Mouse (Mus musculus): ENCODE measurements around the gene Cntn5.

Cntn5 gene

DNA sequence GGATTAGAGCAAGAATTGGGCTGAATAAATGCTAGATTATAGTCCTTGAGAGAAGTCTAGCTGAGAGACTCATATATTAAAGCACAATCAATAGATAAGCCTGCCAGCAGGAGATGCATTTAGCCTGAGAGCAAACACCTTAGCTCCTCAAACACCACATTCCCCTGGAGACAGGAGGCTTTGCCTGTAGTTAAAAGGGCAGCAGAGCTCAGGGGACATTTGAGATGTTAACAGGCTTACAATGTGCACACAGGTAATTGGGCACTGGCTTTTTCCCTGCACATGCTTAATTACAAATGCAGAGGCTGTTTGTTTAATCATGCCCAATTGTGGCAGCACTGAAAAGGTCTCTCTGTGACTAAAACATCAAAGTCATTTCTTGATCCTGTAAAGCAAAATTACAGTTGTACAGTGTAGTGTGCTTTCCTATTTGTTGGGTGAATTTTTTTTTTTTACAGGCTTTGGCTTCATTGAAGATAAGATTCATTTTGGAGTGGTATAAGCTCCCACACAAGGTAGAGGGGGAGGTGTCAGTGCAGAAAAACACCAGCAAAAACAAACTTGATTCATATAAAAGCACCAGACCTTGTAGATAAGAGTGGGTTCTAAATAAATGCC lies 457.2 kb downstream of the Cntn5 start:
- DNase-seq (ENCODE audit: low spot score), result no peak

DNA sequence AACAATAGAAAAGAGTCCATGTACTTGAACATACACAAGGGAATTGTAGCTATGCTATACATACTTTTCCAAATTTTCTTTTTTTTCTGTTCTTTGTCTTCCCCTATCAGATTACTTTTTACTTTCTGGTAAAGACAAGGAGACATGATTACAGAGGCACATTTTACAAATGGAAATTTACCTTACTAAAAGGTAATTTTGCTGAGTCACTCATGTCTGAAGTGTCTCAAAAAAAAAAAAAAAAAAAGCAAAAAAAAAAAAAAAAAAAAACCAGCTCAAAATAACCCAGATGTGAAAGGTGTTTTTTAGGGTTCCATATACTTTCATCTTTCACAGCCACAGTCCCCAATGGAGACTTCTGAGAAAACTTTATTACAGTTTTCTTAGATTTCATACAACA lies 492.5 kb downstream of the Cntn5 start:
- DNase-seq (ENCODE audit: low spot score), result no peak

DNA sequence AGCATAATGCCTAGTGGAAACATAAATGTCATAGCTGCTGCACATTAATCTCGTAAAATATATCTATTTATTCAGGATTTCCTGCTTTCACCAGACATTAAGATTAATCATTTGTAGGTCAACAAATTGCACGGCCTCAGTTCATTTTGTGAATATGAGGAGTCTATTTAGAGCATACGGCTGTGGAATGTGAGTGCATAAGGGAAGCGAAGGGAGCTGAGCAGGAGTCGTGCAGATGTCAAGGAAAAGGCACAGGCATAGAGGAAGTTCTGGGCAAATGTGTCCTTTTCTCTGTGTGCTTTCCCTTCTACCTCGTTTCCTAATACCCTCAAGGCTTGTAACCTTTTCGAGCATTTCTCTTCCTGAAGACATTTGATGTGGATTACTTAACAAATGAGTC lies 504.5 kb downstream of the Cntn5 start:
- DNase-seq (ENCODE audit: low spot score), result no peak

DNA sequence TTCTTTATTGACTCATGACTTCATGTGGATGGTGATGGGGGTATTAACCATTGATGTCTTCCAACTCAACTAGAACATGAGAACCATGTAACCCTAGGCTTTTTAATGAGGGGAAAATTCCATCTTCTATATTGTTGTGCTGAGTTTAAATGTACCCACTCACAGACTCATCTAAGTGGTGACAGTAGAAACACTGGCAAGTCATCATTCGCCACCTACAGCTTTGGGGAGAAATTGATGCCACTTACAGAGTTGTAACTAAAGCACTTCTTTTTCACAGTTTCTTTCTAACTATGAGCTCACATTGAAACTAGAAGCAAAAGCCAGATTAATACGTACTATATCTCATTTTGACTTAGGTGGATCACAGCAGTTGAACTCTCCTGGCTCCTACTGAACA lies 514.7 kb downstream of the Cntn5 start:
- DNase-seq (ENCODE audit: low spot score), result no peak

DNA sequence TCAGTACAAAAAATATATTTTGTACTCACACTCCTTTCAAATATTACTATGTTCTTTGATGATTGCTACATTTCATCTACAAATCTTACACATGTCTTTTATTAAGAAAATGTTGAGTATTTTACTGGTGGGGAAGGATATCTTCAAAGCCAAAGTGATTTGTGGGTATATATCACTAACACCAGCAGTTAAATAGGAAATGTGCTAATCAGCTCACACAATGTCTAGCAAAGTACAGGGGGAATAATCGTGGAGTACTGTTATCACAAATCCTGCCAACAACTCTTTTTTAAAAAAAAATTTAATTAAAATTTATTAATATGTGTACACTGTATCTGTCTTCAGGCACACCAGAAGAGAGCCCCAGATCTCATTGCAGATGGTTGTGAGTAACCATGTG lies 520.1 kb downstream of the Cntn5 start:
- no peak for DNase-seq (ENCODE audit: low spot score)

DNA sequence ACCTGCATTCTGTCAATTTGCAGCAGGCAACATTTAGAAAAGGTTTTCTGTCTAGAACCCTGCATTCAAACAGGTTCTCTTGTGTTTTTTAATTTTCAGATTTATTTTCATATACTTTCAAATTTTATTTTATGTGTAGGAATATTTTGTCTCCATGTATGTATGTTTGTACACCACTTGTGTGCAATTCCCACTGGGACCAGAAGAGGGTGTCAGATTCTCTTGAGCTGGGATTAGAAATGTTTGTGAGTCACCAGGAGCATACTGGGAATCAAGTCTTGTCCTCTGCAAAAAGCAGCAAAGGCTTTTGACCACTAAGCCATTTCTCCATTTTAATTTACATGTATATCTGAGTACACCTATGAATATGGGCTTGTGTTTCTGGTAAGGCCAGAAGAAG lies 521.4 kb downstream of the Cntn5 start:
- no peak for DNase-seq (ENCODE audit: low spot score)

DNA sequence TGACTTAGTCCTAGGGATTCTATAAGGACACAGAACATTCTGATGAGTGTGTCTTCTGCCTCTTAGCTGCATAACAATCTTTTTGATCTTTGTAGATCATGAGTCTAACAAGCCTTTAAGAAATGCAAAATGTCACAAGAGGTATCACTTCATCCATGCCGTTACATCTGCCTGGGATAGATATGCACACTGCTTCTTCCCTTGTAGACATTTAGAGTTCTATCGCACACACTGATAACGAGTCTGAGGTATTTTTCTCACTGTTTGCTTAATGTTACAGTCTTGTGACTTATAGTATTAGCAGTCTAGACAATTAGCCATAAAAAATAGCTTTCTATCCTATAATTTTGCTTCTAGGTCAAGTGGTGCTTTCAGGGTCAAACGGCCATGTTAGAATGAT lies 522.9 kb downstream of the Cntn5 start:
- DNase-seq (ENCODE audit: low spot score), result no peak

DNA sequence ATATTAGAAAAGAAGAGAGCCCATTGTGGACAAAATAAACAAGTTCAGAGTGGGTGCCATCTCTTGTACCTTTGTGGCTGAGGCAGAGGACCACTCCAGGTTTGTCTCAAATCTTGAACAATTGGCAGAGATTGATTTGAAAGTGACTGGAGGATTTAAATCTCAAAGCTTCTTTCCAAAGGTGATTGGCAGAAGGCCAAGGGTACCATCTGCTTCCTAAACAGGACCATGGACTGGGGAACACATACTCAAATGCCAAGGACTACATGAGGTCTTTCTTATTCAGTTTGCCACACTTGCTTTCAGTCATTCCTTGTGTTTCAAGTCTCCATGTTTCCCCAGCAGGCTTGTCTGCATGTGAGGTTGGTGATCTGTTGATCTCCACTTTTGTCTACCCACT lies 528.3 kb downstream of the Cntn5 start:
- DNase-seq (ENCODE audit: low spot score), result no peak

DNA sequence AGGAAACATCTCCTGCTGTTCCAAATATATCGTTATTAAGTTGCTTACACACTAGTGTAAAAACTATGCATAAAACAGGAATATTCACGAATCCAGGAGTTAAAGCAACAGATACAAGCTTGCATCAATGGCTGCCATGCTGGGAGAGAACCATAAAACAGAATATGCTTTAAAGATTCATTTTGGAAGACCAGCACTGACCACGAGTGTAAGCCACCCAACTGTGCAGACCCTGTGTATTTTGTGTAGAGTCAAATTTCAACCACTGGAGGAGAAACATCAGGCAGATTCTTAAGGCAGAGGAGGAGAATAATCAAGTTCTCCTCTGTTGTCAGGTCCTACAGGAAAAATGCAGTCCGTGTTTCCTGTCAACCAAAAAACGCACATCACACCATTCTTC lies 535.6 kb downstream of the Cntn5 start:
- DNase-seq (ENCODE audit: low spot score), result no peak

DNA sequence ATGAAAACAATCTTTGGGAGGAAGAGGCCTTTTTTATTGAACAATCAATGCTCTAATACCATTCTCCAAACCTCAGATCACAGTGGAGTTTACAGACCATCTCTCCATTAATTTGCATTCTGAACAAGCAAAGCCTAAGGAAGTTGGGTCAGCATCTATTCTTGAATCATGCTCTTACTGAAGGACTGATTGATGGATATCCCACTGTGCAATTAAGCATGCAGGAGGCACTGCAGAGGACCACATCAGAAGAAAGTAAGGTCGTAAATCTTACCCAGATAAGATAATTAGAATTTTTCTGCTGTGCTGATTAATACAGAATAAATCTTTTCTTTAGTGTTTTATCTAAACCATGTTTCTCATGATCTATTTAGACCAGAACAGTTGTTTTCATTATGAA lies 536.2 kb downstream of the Cntn5 start:
- no peak for DNase-seq (ENCODE audit: low spot score)

DNA sequence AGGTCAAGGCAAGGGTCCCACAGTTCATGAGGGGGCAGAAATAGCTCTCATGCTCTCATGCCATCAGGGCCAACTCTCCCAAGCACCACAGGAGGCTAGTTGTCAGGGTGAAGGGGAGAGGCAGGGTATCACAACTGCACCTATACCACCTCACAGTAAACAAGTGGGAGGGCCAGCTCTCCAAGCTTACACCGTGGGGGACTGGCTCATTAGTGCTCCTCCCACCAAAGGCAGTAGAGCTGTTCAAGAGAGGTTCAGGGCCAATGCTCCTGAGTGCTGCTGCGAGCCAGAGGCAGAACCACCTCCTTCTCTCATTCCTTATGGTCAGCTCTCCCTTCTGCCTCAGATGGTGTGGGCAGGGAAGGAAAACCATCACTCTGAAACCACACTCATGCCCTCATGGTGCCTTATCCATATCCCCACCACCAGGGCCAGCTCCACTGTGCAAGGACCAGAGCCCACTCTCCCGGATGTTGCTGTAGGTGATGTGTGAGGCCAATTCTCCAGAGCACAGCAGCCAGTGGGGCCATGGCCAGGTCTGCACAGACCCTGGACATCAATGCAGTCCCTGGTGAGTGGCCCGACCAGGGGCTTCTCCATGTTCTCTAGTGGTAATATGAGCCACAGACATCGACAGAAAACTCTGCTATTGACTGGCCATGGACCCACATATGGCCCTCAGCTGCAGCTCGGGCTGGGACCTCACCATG lies 538.2 kb downstream of the Cntn5 start:
- no peak for DNase-seq (ENCODE audit: low spot score)

DNA sequence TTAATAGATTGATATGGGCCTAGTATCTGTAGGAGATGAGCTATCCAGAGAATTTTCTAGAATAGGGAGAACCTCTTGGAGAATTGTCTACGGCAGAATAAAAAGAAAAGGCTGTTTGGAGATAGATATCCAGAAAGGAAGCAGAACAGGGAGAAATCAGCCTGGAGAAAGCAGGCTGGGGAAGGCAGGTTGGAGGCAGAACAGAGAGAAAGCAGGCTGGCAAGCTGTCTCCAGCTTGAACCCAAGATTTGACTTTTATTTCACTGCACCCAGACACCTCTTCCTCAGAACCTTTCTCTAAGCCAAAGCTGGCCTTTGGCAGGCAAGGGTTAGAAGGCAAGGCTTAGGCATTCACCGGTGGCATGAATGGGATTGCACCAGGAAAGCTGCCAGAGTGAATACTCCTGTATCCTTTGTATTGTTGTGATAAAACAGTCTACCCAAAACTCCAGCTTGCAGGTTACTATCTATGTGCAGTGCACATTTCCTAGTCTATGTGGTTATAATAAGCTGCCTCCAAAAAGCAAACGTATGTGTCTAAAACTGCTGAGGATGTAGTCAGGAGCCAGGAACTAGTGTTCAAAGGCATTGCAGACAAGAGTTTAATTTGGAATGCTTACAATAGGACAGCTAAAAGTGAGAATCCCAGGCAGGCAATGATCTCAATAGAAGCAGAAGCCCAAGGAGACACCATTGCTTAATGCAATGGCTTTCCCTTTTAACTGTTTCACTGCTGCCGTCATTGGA lies 553.5 kb downstream of the Cntn5 start:
- no peak for DNase-seq (ENCODE audit: low spot score)

DNA sequence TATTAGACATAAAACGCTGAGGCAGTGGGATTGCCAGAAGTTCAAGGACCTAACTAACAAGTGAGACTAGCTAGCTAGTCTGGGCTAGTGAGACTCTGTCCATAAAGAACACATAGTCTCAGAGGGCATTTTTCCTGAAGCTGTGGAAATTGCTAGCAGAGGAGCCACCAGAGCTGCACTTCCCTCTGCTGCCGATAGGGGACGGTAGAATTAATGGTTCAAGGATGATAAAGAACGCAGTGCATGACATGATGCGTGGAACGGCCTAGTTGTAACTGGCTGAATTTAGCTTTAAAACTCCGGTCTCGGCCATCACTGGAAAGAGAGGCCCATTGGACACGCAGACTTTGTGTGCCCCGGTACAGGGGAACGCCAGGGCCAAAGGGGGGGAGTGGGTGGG lies 555.8 kb downstream of the Cntn5 start:
- DNase-seq (ENCODE audit: low spot score), result no peak

DNA sequence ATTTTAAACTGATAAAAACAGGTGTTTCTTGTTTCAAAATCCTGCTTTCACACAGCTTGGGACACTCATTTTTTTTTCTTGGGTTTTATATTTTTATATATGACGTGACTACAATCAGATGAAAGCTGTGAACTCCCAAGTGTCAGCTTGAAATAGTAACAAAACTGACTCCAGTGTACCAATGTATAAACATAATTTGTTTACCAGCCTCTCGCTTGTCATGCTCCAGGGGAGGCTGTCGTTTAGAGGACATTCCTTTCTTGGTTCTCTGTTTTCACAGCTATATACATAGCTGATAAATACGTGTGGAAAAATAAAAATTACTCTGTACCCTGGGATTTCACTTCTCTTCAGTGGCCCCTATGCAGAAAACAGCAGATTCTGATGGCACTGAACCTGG lies 556.4 kb downstream of the Cntn5 start:
- no peak for DNase-seq (ENCODE audit: low spot score)

DNA sequence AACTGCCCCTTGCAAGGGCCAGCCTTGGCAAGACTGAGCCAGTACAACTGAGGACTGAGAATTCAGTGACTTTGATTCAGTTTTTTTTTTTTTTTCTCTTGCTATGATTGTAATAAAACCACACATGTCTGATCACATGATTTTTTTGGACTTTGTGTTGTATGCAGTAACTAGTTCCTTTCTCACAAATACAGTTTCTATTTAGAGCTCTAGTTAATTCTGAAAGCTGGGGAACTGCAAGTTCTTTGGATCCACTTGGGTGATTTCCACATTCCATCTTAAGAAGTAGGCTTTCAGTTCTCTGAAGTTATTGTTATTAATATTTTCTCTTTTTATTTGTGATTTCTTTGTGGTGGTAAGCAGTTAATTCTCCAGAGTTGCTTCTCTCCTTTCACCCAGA lies 563.8 kb downstream of the Cntn5 start:
- no peak for DNase-seq (ENCODE audit: low spot score)

DNA sequence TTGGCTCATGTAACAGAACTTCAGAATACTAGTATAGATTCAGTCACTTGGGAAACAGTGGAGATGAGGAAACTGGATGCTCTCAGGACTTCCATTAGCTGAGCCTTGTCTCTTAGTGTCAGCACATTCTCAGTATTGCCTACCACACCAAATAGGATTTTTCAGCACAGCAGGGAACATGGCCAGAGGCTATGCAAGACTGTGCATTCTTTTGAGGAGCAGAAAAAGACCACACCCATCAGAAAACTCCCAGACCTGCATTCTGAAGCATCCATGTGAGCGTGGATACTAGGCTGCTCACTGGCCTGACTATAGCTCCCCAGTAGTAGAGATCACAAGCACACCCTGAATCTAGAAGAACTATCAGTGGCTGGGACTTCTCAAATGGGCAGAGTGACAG lies 564.9 kb downstream of the Cntn5 start:
- no peak for DNase-seq (ENCODE audit: low spot score)

DNA sequence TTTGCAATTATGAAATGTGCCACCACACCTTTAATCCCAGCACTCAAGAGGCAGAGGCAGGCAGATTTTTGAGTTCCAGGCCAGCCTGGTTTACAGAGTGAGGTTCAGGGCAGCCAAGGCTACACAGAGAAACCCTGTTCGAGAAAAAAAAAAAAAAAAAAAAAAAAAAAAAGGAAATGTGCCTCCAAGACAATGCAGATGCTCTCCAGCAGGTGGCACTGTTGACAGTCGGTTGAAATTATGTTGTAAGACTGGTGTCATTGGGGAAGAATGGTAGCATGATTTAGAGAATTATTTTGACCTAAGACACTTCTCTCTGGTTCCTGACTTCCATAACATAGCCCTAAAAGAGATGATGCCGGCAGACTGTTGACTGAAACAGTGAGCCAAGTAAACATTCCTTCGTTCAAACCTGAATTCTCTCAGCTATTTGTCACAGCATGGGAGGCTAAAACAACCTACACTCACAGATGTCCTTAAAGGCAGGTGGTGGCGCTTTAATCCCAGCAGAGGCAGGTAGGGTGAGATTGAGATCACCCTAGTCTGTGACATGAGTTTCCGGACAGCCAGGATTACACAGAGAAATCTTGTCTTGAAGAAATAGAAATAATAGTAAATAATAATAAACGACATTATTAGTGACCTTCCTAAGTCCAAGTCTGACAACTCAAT lies 579.7 kb downstream of the Cntn5 start:
- peak; percentile 25 for DNase-seq (ENCODE audit: low spot score)

DNA sequence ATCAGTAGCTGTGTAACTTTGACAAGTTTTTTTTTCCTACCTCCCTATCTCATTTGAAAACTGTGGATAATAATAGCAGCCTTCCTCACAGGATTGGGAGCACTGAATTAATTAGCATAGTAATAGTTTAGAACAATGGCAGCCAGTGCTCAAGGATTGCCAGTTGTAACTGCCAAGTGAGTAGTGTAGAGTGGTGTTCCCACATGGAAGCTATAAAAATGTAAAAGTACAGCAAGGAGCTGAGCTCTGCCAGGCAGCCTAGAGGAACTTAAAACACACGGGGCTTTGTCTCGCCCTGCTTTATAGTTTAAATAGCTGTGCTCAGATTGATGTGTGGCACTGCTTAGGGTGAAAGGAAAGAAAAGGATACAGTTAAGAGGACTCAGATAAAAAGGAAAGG lies 635.2 kb downstream of the Cntn5 start:
- no peak for DNase-seq (ENCODE audit: low spot score)

DNA sequence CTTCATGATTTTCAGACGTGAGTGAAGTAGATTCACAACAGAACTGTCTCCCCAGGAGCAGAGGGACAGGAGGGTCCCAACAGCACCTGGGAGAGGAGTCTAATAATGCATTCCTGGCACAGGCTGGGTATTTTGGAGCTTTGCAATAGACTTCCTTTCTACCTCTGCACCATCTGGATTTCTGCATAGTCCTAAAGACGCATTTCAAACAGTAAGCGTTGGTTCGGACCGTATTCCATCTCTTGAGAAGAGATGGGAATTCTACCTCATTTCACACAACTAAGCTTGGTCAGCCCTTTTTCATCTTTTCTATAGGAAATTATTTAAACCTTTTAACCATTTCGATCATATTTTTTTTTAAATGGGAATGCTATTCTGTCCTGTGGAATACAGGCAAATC lies 635.7 kb downstream of the Cntn5 start:
- no peak for DNase-seq (ENCODE audit: low spot score)

DNA sequence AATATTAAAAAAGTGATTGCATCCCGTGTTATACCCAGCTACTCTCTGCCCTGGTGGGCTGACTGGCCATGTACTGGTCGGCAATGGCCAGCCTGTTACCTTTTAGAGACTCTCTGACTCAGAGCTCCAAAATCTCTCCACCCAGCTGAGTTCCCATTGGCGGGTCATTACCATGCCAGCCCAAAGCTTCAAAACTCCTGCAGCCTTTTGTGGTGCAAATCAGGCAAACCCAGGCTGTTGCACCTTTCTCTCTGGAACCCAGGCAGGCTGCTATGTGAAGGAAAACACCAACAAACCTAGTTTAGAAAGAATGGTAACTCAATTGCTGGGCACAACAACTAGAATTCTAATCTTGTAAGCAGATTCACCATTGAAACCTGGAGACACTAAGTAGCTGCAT lies 639.0 kb downstream of the Cntn5 start:
- no peak for DNase-seq (ENCODE audit: low spot score)

DNA sequence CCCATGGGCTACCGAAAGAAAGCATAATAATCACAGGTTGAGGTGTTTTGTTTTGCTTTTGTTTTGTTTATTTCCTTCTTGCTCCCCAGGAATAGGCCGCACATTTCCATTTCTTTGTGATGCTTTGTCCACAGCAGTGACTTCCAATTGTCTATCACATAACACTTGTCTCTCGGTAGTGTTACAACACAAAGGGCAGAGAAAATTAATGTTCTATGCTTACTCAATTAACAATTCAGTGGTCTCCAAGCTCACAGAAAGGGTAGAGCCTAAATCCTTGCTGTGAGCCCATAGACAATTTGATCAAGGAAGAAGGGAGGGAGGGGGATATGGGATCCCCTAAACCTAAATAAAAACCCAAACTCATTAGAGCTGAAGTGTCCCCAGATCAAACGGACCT lies 671.2 kb downstream of the Cntn5 start:
- no peak for DNase-seq (ENCODE audit: low spot score)

DNA sequence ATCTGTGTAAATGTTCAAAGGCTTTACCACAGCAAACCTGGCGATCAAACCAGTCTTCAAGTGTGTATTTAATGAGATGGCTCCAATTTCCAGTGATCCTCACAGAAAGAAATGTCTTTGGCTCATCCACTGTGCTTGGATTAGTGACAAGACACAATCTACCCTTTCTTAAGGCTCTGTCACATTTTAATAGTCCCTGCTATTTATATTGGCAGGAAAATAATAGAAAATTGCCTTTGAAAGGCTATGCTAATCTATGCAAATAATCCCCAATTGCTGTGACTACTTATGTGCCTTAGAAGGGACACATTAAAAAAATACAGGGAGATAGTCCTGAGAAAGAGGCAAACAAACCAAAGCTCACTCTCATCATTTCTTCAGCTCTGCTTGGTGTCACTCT lies 672.5 kb downstream of the Cntn5 start:
- DNase-seq (ENCODE audit: low spot score), result no peak

DNA sequence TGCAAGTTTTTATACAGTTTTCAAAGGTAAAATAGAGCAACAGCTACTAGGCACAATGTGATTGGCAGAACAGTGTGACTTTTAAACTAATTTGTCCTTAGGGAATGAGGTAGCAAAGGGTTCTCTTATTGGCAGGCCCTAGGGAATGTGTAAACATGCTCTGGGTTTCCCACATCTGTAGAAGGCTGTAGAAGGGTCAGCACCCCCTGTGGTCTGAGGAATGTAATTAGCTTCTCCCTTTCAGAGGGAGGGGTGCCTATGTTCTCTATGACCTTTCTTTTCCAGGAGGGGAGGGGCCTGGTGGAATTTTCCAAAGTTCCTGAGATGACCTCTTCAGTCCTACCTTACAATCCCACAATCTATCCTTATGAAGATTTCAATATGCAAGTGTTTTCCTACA lies 673.6 kb downstream of the Cntn5 start:
- no peak for DNase-seq (ENCODE audit: low spot score)

Measured in ovary, postnatal 36 days (tissue).